In the genomic region with DNA sequence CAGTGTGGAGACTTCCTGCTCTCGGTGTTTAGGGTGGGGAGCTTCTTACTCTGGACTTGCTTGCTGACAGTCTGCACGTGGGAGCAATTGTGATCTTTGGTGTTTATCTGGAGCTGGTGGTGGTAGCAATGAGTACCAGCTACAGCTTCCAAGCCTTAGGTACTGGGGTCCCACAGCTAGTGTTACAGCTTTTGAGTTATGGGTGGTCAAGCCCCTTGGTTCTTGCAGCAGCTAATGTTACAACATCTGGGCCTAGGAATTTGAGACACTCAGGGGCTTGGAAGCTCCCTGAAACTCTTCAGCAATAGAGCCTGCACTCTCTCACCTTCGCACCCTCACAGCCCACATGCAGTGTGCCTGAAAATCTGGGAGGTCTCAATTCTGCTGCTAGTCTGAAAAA, we compare ENCODE assay signal across 28 mouse cellular contexts. TPM values are rescaled to one million over a fixed set of nuclear protein-coding genes. Genes with fewer than 3 reads are reported as not detected.
DNase-seq lines count a peak whose midpoint lies in the region; ATAC-seq and TF ChIP-seq lines count a peak whose summit lies in the region.
"Had no signal": no experiment of that assay in that cellular context is flagged by ENCODE, and none has a peak within 500 bp of the region (broad histone marks: within the 10 kb centered on the region; RNA-seq: fewer than 3 reads in every experiment).

No protein-coding gene starts in this region.

- H3K9ac ChIP-seq in kidney, embryonic 15.5 days: no peak overlapping the region
- no peak overlapping the region for H3K9ac ChIP-seq in kidney, postnatal 0 days (ENCODE audit: low read depth, low read length)
- H3K9ac ChIP-seq: embryonic facial prominence, embryonic 12.5 days; forebrain, embryonic 13.5 days; forebrain, embryonic 15.5 days had no signal

- no peak for TF ChIP-seq CTCF in kidney, postnatal 0 days (IDR thresholded peaks at IDR 0.05; ENCODE audit: low read depth)

- no peak overlapping the region for H3K4me2 ChIP-seq in kidney, embryonic 15.5 days
- H3K4me2 ChIP-seq in kidney, postnatal 0 days (ENCODE audit: low read length): no peak overlapping the region
- H3K4me2 ChIP-seq: embryonic facial prominence, embryonic 12.5 days; forebrain, embryonic 13.5 days; forebrain, embryonic 15.5 days had no signal

- H3K36me3 ChIP-seq in kidney, embryonic 15.5 days: no peaks in the 10 kb centered on the region
- H3K36me3 ChIP-seq in kidney, postnatal 0 days (ENCODE audit: insufficient read depth, low read length): no peaks in the 10 kb centered on the region
- H3K36me3 ChIP-seq: embryonic facial prominence, embryonic 10.5 days; embryonic facial prominence, embryonic 12.5 days; forebrain, embryonic 15.5 days; G1E had no signal

- intact Hi-C loops in heart, postnatal 14 days (cut with DNase I): loop anchor here (10.0 kb wide), 1 partner anchor 1015 kb away; no protein-coding TSS in a partner anchor

- ATAC-seq in kidney, embryonic 15.5 days (replicated peaks; ENCODE audit: low FRiP score): peak; percentile 70
- no peak; the same call in 1 of the 2 replicates for ATAC-seq in kidney, postnatal 0 days (replicated peaks; ENCODE audit: low FRiP score, low read depth)
- ATAC-seq: activated CD4-positive, CD25-positive, alpha-beta regulatory T cell, adult 4 months; CD4-positive, CD25-positive, alpha-beta regulatory T cell, adult 4 months; forebrain, embryonic 13.5 days; forebrain, embryonic 15.5 days; Patski had no signal

- peak; percentile 72 for DNase-seq in heart, adult 11 months
- DNase-seq in heart, postnatal 14 days: no peak
- DNase-seq in kidney, adult 9 months: no peak
- peak; percentile 53 for DNase-seq in kidney, postnatal 0 days (ENCODE audit: low spot score)
- DNase-seq in kidney, adult 11 months: no peak
- DNase-seq: adrenal gland, adult 8-10 months; adrenal gland, postnatal 14 days; adrenal gland, postnatal 36 days; B cell, adult 2 months; cerebellum, adult 11-12 months; cerebellum, adult 2 months; cerebellum, adult 9-10 months; cerebellum, postnatal 10 days; cerebellum, postnatal 25 days had no signal

- no peak overlapping the region for H3K4me3 ChIP-seq in kidney, embryonic 15.5 days (replicated peaks)
- H3K4me3 ChIP-seq in kidney, postnatal 0 days (replicated peaks; ENCODE audit: low read depth, low read length): no peak overlapping the region
- H3K4me3 ChIP-seq: embryonic facial prominence, embryonic 10.5 days; embryonic facial prominence, embryonic 12.5 days; forebrain, embryonic 13.5 days; forebrain, embryonic 15.5 days had no signal

- no peaks in the 10 kb centered on the region for H3K27me3 ChIP-seq in kidney, embryonic 15.5 days
- H3K27me3 ChIP-seq in kidney, postnatal 0 days (ENCODE audit: insufficient read depth, low read length): no peaks in the 10 kb centered on the region
- H3K27me3 ChIP-seq: CH12.LX; forebrain, embryonic 15.5 days; Patski had no signal

- no peak overlapping the region for H3K27ac ChIP-seq in kidney, embryonic 15.5 days
- no peak overlapping the region for H3K27ac ChIP-seq in kidney, postnatal 0 days
- H3K27ac ChIP-seq: embryonic facial prominence, embryonic 10.5 days; embryonic facial prominence, embryonic 12.5 days; forebrain, embryonic 13.5 days; forebrain, embryonic 15.5 days had no signal

- H3K4me1 ChIP-seq in kidney, embryonic 15.5 days: peaks cover 6% of the 10 kb centered on the region; the same call in 1 of the 2 replicates
- H3K4me1 ChIP-seq in kidney, postnatal 0 days (replicated peaks; ENCODE audit: insufficient read depth, low read length): 0 out of 2 replicates have a peak, but pooled peaks cover 4% of the 10 kb centered on the region
- H3K4me1 ChIP-seq: forebrain, embryonic 15.5 days had no signal

- H3K9me3 ChIP-seq in kidney, embryonic 15.5 days (replicated peaks): no peaks in the 10 kb centered on the region
- H3K9me3 ChIP-seq in kidney, postnatal 0 days (replicated peaks; ENCODE audit: low read length): no peaks in the 10 kb centered on the region
- H3K9me3 ChIP-seq: embryonic facial prominence, embryonic 10.5 days; embryonic facial prominence, embryonic 12.5 days; forebrain, embryonic 13.5 days; forebrain, embryonic 15.5 days; G1E had no signal

- 26% methylated on average over 3 of the region's 3 CpGs for WGBS in kidney, embryonic 15.5 days
- WGBS in kidney, postnatal 0 days: 32% methylated on average over 3 of the region's 3 CpGs

RNA-seq across cellular contexts. Expression of a gene that starts 8.3 kb away (rescaled TPM):
- total RNA-seq in heart, postnatal 14 days (2021): not detected
- 5.2 and 6.1 TPM in 2 replicates for polyA plus RNA-seq in kidney, embryonic 15.5 days (2015; fragmentation: Nextera tagmentation; extraction: Ambion mirVana)
- polyA plus RNA-seq in kidney, postnatal 0 days (2015; fragmentation: Nextera tagmentation; extraction: Ambion mirVana): 57.5 and 67.8 TPM in 2 replicates
- total RNA-seq: adrenal gland, adult 18-20 months; adrenal gland, adult 8-10 months; adrenal gland, postnatal 14 days; adrenal gland, postnatal 36 days had no signal
- polyA plus RNA-seq: activated CD4-positive, CD25-positive, alpha-beta regulatory T cell, adult 4 months; CD4-positive, CD25-positive, alpha-beta regulatory T cell, adult 4 months; embryonic facial prominence, embryonic 14.5 days; forebrain, embryonic 11.5 days; forebrain, embryonic 13.5 days; forebrain, embryonic 15.5 days; G1E; Patski had no signal

RNA-seq across cellular contexts. Expression of a gene that starts 26.4 kb away (rescaled TPM):
- not detected for total RNA-seq in heart, postnatal 14 days (2021)
- not detected in 2 replicates for polyA plus RNA-seq in kidney, embryonic 15.5 days (2015; fragmentation: Nextera tagmentation; extraction: Ambion mirVana)
- not detected in 2 replicates for polyA plus RNA-seq in kidney, postnatal 0 days (2015; fragmentation: Nextera tagmentation; extraction: Ambion mirVana)
- total RNA-seq: adrenal gland, adult 18-20 months; adrenal gland, adult 8-10 months; adrenal gland, postnatal 14 days; adrenal gland, postnatal 36 days; CH12.LX had no signal
- polyA plus RNA-seq: activated CD4-positive, CD25-positive, alpha-beta regulatory T cell, adult 4 months; CD4-positive, CD25-positive, alpha-beta regulatory T cell, adult 4 months; cerebellum, adult 2 months; cortical plate, adult 2 months; embryonic facial prominence, embryonic 10.5 days; embryonic facial prominence, embryonic 12.5 days; embryonic facial prominence, embryonic 14.5 days; forebrain, embryonic 11.5 days; forebrain, embryonic 13.5 days; forebrain, embryonic 15.5 days; G1E; Patski had no signal

RNA-seq across cellular contexts. Expression of a gene that starts 27.7 kb away (rescaled TPM):
- total RNA-seq in heart, postnatal 14 days (2021): not detected
- not detected in 2 replicates for polyA plus RNA-seq in kidney, embryonic 15.5 days (2015; fragmentation: Nextera tagmentation; extraction: Ambion mirVana)
- not detected in 2 replicates for polyA plus RNA-seq in kidney, postnatal 0 days (2015; fragmentation: Nextera tagmentation; extraction: Ambion mirVana)
- total RNA-seq: adrenal gland, adult 18-20 months; adrenal gland, adult 8-10 months; adrenal gland, postnatal 14 days; adrenal gland, postnatal 36 days; CH12.LX had no signal
- polyA plus RNA-seq: activated CD4-positive, CD25-positive, alpha-beta regulatory T cell, adult 4 months; CD4-positive, CD25-positive, alpha-beta regulatory T cell, adult 4 months; cerebellum, adult 2 months; embryonic facial prominence, embryonic 10.5 days; embryonic facial prominence, embryonic 12.5 days; embryonic facial prominence, embryonic 14.5 days; forebrain, embryonic 11.5 days; forebrain, embryonic 13.5 days; forebrain, embryonic 15.5 days; G1E; Patski had no signal

RNA-seq across cellular contexts. Expression of a gene that starts 42.4 kb away (rescaled TPM):
- 1 to 10 TPM; 4.6 to 4.9 TPM for total RNA-seq in heart, postnatal 14 days (2021)
- 12.4 and 12.7 TPM in 2 replicates for polyA plus RNA-seq in kidney, embryonic 15.5 days (2015; fragmentation: Nextera tagmentation; extraction: Ambion mirVana)
- 9.7 and 10.0 TPM in 2 replicates for polyA plus RNA-seq in kidney, postnatal 0 days (2015; fragmentation: Nextera tagmentation; extraction: Ambion mirVana)

Comparison
In these comparisons a context has a peak if more than half of its experiments do, and no peak if none do; other contexts are left out.
1. DNase-seq: peak in heart, adult 11 months (single experiment) and kidney, postnatal 0 days (single experiment); none in heart, postnatal 14 days (0 of 2), kidney, adult 9 months (single experiment) and kidney, adult 11 months (single experiment).